Mouse (Mus musculus) left cerebral cortex, adult 2 months (tissue): ENCODE data around the gene Iqschfp. TPM values are rescaled to one million over a fixed set of nuclear protein-coding genes. Genes with fewer than 3 reads are reported as not detected.

Experiments used
- DNase-seq, 2 experiments: peaks; one replicate each; pipeline ENCODE4 v3.0.0; 2021 to 2022; ENCODE audit warnings: low spot score in 2 of 2, mixed read lengths in 1 of 2; ENCODE audit errors: extremely low spot score in 1 of 2
- H3K27ac ChIP-seq: fragments of 200-600 bp; 2 replicates; pipeline ENCODE4 v1.8.1; 2022
- H3K4me3 ChIP-seq: fragments of 200-600 bp; 2 replicates; pipeline ENCODE4 v1.8.1; 2022
- CTCF ChIP-seq: fragments of 200-600 bp; IDR thresholded peaks from 2 replicates; pipeline ENCODE4 v1.8.1; 2022; ENCODE audit warnings: antibody characterized with exemption, mild to moderate bottlenecking, moderate library complexity
- intact Hi-C: fragments of 180-260 bp; cut with DNase I; formaldehyde crosslinking; loops from one replicate; pipeline ENCODE4 v1.15.1; 2025
- total RNA-seq, 2 experiments: library from RNA; stranded (reverse); gene quantifications; 2 replicates each; pipeline ENCODE4 v1.2.3; 2021

Iqschfp gene
- total RNA-seq, 2 experiments from 2014 or later, result 8.4 to 12.6 TPM

DNA sequence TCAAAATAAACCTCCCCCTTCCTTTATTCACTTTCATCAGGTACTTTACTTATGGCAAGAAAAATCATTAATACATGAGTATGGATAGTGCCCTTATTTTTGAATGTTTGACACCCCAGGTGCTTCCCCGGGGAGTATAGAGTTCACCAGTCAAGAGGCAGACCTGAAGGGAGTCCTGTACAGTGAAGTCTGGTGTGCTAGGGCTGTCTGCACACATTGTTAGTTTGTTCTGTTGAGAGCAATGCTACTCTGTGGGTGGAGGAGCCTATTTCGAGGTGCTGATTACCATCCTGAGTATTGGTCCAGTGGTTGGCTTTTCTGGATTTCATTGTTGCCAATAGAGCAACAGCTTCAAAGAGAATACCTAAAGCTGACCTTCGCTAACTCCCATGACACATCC is 26.1 kb downstream of the Iqschfp start:
- intact Hi-C loops, result no loop called here
- no peak overlapping the region for H3K4me3 ChIP-seq

DNA sequence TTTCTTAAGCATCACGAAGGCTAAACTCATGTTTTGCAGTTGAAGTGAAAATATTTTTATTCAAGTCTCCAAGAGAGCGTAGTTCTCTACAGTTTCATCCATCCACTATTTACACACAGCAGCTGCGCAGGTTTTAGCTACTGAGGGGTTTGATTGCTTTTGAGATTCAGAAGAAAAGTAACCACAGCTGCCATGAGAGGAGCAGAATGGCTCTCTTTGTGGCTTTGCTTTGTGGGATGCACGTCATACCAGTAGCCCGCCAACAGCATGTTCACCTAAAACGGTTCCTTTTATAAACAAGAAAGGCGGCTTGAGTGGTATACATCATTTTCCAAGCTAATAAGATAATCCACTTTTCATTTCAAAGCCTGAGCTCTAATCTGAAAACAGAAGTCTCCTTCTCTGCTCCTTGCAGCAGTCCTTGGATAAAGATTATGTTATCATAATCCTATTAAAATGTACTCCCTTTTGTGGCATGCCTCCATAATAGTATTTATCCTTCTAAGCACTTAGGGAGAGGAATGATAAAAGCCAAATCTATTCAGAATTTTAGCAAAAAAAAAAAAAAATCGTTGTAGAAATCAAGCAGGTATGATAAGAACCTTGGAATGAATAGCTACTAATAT is 26.7 kb downstream of the Iqschfp start:
- DNase-seq, result no peak
- H3K4me3 ChIP-seq, result no peak overlapping the region
- TF ChIP-seq CTCF, result no peak
- intact Hi-C loops, result no loop called here
- H3K27ac ChIP-seq, result no peak overlapping the region

More for the DNA sequence above, 26.1 kb downstream of the Iqschfp start:
- no peak overlapping the region for H3K27ac ChIP-seq
- DNase-seq, result no peak
- TF ChIP-seq CTCF, result no peak

DNA sequence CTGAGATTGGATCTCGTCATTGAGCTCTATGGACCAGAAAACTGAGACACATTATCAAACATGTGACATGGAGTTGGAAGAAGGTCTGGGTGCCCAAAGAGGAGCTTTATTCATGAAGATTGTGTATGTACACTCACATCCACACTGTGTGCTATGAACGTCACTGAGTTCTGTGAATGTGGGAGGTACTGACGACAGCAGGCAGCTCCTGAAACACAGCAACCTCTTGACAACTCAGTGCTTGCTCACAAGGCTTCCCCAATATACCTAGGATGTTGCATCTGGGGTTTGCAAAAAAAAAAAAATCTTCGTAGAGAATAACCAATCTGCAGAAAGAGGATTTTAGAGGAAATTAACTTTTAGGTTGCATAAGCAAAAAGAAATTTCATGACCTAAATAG is 31.1 kb downstream of the Iqschfp start:
- no peak for TF ChIP-seq CTCF
- no peak for DNase-seq
- intact Hi-C loops, result no loop called here
- H3K27ac ChIP-seq, result no peak overlapping the region
- no peak overlapping the region for H3K4me3 ChIP-seq

DNA sequence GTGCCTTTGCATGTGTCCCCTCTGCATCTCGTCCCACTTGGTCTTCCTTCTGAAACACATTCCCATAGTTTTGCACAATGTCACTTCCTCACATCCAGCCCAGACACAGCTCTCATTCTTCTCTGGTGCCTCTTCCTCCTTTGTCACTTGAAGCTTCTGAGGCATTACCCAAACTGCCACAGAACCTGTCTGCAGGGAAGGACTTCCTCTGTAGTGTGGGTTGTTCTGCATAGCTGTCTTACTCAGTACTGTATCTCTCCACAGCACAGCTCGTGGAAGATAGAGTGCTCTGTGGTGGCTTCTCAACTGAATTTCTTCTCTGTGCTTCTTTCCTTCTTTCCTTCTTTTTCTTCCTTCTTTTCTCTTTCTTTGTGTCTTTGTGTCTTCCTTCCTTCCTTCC is 33.4 kb downstream of the Iqschfp start:
- TF ChIP-seq CTCF, result no peak
- DNase-seq, result no peak
- no peak overlapping the region for H3K27ac ChIP-seq
- intact Hi-C loops, result no loop called here
- no peak overlapping the region for H3K4me3 ChIP-seq

DNA sequence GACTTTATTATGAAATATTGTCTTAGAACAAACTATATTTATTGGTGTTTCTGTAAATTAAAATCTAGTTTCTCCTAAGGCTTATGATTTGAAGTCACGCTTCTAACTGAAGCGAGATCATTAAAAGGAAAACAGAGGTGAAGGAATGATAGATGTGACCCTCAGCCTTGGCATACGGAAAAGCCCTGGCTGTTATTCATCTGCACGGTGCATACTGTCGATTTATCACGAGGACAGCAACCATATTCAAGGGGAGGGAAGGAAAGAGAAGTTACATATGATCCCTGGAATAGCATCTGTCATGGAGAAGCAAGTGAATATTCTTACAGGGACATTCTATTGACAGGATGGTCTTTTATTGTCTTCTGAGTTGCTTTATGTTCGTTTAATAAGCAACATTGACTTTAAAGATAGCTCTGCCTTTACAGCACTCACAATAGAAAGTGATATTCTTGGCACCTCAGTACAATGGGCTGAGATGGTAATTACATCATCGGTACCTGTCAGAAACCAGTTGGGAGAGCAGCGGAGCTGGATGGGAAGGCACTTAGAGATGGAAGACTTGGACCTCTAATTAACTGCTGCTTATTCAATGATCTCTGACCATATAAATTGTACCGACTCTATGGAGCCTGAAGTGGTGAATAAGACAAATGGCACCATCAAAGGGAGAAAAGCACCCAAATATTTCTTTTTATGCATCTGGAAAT is 38.5 kb downstream of the Iqschfp start:
- no peak for DNase-seq
- H3K27ac ChIP-seq, result no peak overlapping the region
- no peak for TF ChIP-seq CTCF
- intact Hi-C loops, result no loop called here
- H3K4me3 ChIP-seq, result no peak overlapping the region

DNA sequence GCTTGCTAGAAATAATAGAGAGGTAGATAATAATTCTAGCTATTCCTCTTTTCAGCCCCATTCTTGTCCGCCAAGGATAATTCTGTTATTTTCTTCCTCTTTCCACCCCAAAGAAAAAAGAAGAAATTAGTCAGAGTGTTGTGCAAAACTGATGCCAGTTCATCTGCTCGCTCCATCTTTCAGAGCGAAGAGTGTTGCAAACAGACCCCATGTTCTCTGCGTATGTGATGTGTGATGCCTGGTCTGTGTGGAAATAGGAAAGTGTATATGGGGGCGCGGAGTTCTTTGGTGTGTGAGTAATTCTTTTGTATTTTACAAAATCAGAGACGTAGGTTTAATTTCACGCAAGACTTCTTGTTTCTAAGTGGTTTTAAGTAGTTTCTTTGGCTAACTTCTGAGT is 39.1 kb downstream of the Iqschfp start:
- DNase-seq, result no peak
- intact Hi-C loops, result no loop called here
- H3K27ac ChIP-seq, result no peak overlapping the region
- TF ChIP-seq CTCF, result no peak
- H3K4me3 ChIP-seq, result no peak overlapping the region

DNA sequence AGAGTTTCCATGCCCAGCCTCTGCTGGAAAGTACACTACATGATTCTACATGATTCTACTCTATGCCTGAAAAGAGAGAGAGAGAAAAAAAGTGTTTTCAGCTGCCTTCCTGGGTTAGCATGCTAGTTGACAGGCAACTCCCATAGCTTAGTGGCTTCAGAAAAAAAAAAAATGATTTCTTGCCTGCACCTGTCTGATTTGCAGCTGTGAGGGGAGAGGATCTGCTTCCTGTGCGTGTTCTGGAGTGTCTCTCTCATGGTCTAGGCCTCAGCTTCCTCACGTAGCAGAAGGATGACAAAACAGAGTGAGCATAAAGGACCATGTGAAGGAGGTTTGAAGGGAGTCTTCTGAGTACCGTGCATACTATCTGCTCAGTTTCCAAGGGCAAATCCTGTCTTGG is 39.9 kb downstream of the Iqschfp start:
- intact Hi-C loops, result no loop called here
- no peak overlapping the region for H3K27ac ChIP-seq
- no peak overlapping the region for H3K4me3 ChIP-seq
- no peak for DNase-seq
- no peak for TF ChIP-seq CTCF

DNA sequence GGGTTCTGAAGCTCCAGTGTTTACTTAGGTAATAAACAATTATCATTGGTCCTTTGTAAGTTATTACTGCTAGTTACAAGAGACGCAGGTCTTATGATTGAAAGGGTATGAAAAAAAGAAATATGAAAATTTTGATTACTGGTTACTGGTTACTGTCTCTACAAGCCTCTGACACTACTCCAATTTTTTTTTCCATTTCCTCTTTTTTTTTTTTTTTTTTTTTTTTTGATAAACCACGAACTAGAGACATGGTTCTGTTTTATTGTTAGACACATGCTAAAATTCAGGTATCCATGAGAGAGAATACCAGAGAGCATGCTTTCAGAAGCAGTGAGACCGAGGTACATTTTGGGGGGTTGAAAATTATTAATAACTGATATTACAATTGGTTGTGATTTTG is 43.8 kb downstream of the Iqschfp start:
- DNase-seq, result no peak
- Histone ChIP-seq H3K27ac (no peak overlapping the region), H3K4me3 (no peak overlapping the region)
- intact Hi-C loops, result no loop called here
- no peak for TF ChIP-seq CTCF

DNA sequence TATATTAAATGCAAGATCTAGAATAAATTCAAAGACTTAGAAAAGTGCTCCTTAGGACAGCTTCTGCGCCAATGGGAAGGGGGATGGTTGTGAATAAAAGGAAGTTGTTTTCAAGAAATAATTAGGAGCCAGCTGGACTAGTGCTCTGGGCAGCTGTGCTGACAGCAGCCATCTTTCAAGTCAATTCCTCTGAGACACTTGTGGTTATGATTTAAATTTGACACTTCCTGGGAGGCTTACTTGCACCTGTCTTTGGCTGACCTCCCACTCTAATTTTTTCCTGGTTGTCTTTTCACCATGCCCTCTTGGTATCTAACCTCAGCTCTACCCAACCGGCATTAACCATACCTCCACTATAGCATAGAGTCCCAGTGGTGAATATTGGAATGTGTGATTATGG is 55.0 kb downstream of the Iqschfp start:
- Histone ChIP-seq H3K4me3 (no peak overlapping the region), H3K27ac (no peak overlapping the region)
- no peak for DNase-seq
- intact Hi-C loops, result no loop called here
- no peak for TF ChIP-seq CTCF

DNA sequence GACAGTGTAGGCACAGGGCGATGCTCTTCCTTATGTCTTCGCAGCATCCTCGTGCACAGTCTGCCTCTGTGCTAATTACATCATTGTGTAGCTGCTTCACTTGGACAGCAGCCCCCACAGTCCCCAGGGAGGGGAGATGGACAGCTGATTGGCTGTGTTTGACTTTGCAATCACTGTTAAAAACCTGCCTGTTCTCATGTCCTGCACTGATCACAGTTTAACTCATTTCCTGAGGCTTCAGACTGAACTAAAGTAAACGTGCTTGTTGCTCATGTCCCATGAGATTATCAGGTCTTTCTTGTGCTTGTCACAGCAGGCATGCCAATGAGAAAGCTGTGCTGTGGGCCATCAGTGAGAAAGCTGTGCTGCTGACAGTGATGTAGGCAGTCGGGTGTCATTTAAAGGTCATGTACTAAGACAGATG is 60.5 kb downstream of the Iqschfp start:
- DNase-seq, result no peak

DNA sequence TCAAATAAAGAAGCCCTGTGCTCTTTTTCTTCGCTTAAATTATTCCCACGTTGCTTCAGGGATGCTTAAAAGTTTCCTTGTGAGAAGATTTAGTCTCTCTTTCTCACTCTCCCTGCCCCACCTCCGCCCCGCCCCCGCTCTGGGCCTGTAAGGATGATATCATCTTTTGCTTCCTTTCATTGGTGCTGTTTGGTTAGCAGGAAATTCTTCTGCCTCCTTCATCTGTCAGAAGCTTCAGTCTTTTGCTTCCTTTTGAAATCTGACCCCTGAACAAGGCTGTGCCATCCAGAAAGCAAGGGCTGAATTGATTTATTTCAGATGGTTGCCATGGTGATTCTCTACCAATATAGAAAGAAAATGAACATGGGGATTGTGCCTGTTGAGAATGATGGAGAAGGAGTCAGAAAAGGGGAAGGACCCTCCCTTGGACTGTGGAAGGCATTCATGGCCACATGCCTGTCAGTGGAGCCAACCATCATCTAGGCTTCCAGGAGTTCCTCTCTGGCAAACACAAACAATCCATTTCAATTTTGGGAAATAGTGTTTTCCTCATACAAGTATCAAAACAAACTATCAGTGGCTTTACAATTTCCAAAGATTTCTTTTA is 62.5 kb downstream of the Iqschfp start:
- peak; percentile 57 to 74 for DNase-seq
- intact Hi-C loops, result no loop called here
- TF ChIP-seq CTCF, result no peak
- Histone ChIP-seq H3K27ac (no peak overlapping the region), H3K4me3 (no peak overlapping the region)

More for the DNA sequence above, 60.5 kb downstream of the Iqschfp start:
- intact Hi-C loops, result no loop called here
- Histone ChIP-seq H3K4me3 (no peak overlapping the region), H3K27ac (no peak overlapping the region)
- TF ChIP-seq CTCF, result no peak

DNA sequence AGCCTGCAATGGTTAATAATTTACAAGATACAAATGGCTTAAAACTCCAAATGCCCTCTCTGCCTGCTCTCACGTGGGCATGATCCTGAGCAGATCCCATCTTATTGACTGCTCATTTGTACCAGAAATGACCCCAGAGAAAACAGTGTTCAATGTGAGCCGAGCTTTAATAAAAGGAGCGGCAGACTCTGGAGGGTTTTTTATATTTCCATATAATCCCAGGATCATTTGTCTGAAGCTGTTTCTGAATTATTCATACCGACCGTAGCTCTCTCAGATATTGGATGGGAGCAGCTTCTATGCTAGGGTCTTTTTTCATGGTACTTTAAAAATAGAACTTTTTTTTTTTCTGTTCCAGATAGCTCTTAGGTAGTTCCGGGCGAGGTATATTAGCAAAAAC is 67.6 kb downstream of the Iqschfp start:
- no peak overlapping the region for H3K27ac ChIP-seq
- no peak overlapping the region for H3K4me3 ChIP-seq

More for the DNA sequence above, 67.6 kb downstream of the Iqschfp start:
- no peak for TF ChIP-seq CTCF
- intact Hi-C loops, result loop anchor here (5.0 kb wide), 1 partner anchor 78 kb away; no protein-coding TSS in a partner anchor
- DNase-seq, result no peak
